Mouse (Mus musculus) heart, embryonic 12.5 days (tissue): ENCODE measurements around the gene Actl11. TPM values are rescaled to one million over a fixed set of nuclear protein-coding genes. Genes with fewer than 3 reads are reported as not detected.

ENCODE experiments used
- ATAC-seq: fragments of 200-750 bp; cut with Nextera tagmentation; 2 replicates; pipeline ENCODE4 v1.8.0; 2017; ENCODE audit warnings: moderate TSS enrichment, moderate library complexity; ENCODE audit not compliant: insufficient number of reproducible peaks, low FRiP score
- H3K27ac ChIP-seq: fragments of 300-500 bp; sonication (generic); 2 replicates; pipeline ENCODE4 v1.5.1; 2016; ENCODE audit warnings: mild to moderate bottlenecking, moderate library complexity; ENCODE audit not compliant: poor library complexity, severe bottlenecking
- H3K27me3 ChIP-seq: fragments of 300-500 bp; sonication (generic); replicated peaks from 2 replicates; pipeline ENCODE4 v1.6.1; 2016; ENCODE audit warnings: mild to moderate bottlenecking, moderate library complexity
- H3K36me3 ChIP-seq: fragments of 300-500 bp; sonication (generic); 2 replicates; pipeline ENCODE4 v1.6.1; 2016; ENCODE audit warnings: mild to moderate bottlenecking, moderate library complexity
- H3K4me1 ChIP-seq: fragments of 300-500 bp; sonication (generic); replicated peaks from 2 replicates; pipeline ENCODE4 v1.6.1; 2016; ENCODE audit warnings: mild to moderate bottlenecking
- H3K4me2 ChIP-seq: fragments of 300-500 bp; sonication (generic); 2 replicates; pipeline ENCODE4 v1.6.1; 2016; ENCODE audit warnings: mild to moderate bottlenecking, moderate library complexity
- H3K4me3 ChIP-seq: fragments of 300-500 bp; sonication (generic); 2 replicates; pipeline ENCODE4 v1.5.1; 2016; ENCODE audit warnings: mild to moderate bottlenecking
- H3K9ac ChIP-seq: fragments of 300-500 bp; sonication (generic); 2 replicates; pipeline ENCODE4 v1.6.1; 2016; ENCODE audit warnings: mild to moderate bottlenecking, moderate library complexity
- H3K9me3 ChIP-seq: fragments of 300-500 bp; sonication (generic); replicated peaks from 2 replicates; pipeline ENCODE4 v1.6.1; 2016; ENCODE audit warnings: mild to moderate bottlenecking, moderate library complexity
- WGBS: fragments of 180-500 bp; shearing (Covaris S2); methylation state at CpG from one replicate; pipeline ENCODE4 v1.1.7; 2016; 5-methylcytosine and 5-hydroxymethylcytosine counted together
- polyA plus RNA-seq: library from polyadenylated mRNA; unstranded; fragments of >200 nt; fragmentation: Nextera tagmentation; extraction: Ambion mirVana; gene quantifications from 2 replicates; pipeline ENCODE4 v1.2.1, GENCODE M21; 2016

The Actl11 gene
- polyA plus RNA-seq, 1 experiment from 2014 or later: not detected

- Histone ChIP-seq H3K27me3 (peaks cover 24% of the 10 kb centered on the region), H3K27ac (no peak within 1 kb of the TSS), H3K36me3 (peaks cover 8% of the 10 kb centered on the region; the same call in 1 of the 2 replicates), H3K4me3 (peak within 1 kb of the TSS; percentile 48), H3K9me3 (no peaks in the 10 kb centered on the region), H3K4me1 (peaks cover 48% of the 10 kb centered on the region), H3K9ac (peak within 1 kb of the TSS; percentile 70), H3K4me2 (peak within 1 kb of the TSS; percentile 90)
- ATAC-seq: peak; percentile 78
- 16% methylated on average over 19 of the region's 19 CpGs for WGBS
Measured at GRCm38 (mm10) chr9:107906252-107906966, 21.9 kb upstream of the Actl11 start, which contains the start of gene Mst1r. TSS of gene Mst1r (plus strand) at chr9:107906873.

DNA sequence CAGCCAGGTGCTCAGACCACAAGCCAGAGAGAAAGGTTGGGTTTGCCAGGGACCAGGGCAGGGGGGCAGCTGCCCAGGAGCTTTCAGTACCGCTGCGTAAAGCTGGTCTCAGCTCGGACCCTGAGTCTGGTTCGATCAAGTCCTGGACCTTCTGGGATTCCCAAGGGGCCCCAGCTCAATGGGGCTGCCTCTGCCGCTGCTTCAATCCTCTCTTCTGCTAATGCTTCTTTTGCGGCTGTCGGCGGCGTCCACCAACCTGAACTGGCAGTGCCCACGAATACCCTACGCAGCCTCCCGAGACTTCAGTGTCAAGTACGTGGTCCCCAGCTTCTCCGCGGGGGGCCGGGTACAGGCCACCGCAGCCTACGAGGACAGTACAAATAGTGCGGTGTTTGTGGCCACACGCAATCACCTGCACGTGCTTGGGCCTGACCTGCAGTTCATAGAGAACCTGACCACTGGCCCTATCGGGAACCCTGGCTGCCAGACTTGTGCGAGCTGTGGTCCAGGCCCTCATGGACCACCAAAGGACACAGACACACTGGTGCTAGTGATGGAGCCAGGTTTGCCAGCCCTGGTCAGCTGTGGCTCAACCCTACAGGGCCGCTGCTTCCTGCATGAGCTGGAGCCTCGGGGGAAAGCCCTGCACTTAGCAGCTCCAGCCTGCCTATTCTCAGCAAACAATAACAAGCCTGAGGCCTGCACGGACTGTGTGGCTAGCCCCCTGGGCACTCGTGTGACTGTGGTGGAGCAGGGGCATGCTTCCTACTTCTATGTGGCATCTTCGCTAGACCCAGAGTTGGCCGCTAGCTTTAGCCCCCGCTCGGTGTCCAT, 21.1 kb upstream of the Actl11 start:
- 51% methylated on average over 31 of the region's 31 CpGs for WGBS
- H3K27ac ChIP-seq: no peak overlapping the region
- H3K27me3 ChIP-seq: peaks cover 17% of the 10 kb centered on the region
- no peak for ATAC-seq
- peak overlapping the region; percentile 70 for H3K9ac ChIP-seq
- peak overlapping the region; percentile 90 for H3K4me2 ChIP-seq
- peaks cover 8% of the 10 kb centered on the region; the same call in 1 of the 2 replicates for H3K36me3 ChIP-seq
- H3K4me3 ChIP-seq: peak overlapping the region; percentile 48
- no peaks in the 10 kb centered on the region for H3K9me3 ChIP-seq
- peaks cover 48% of the 10 kb centered on the region for H3K4me1 ChIP-seq

GRCm38 (mm10) chr9:107907801-107908120, 20.5 kb upstream of the Actl11 start:
- Histone ChIP-seq H3K9ac (peak overlapping the region; percentile 51; the same call in 1 of the 2 replicates), H3K27ac (no peak overlapping the region), H3K4me1 (peaks cover 50% of the 10 kb centered on the region), H3K4me3 (peak overlapping the region; percentile 48), H3K27me3 (peaks cover 12% of the 10 kb centered on the region), H3K4me2 (peak overlapping the region; percentile 90), H3K9me3 (no peaks in the 10 kb centered on the region), H3K36me3 (peaks cover 4% of the 10 kb centered on the region; the same call in 1 of the 2 replicates)
- WGBS: 70% methylated on average over 14 of the region's 14 CpGs
- ATAC-seq: no peak

- peak overlapping the region; percentile 90 for H3K4me2 ChIP-seq
- H3K27ac ChIP-seq: peak overlapping the region; percentile 1; the same call in 1 of the 2 replicates
- H3K9me3 ChIP-seq: no peaks in the 10 kb centered on the region
- H3K4me1 ChIP-seq: peaks cover 56% of the 10 kb centered on the region
- no peak for ATAC-seq
- no peaks in the 10 kb centered on the region for H3K36me3 ChIP-seq
- peak overlapping the region; percentile 51 for H3K9ac ChIP-seq
- H3K27me3 ChIP-seq: peaks cover 9% of the 10 kb centered on the region; the same call in 1 of the 2 replicates
- 28% methylated on average over 18 of the region's 18 CpGs for WGBS
- peak overlapping the region; percentile 48 for H3K4me3 ChIP-seq
Measured at GRCm38 (mm10) chr9:107908410-107909158, 19.7 kb upstream of the Actl11 start.

- H3K4me2 ChIP-seq: peak overlapping the region; percentile 20
- H3K36me3 ChIP-seq: no peaks in the 10 kb centered on the region
- peaks cover 18% of the 10 kb centered on the region for H3K27me3 ChIP-seq
- WGBS: 66% methylated on average over 15 of the region's 15 CpGs
- H3K27ac ChIP-seq: peak overlapping the region; percentile 23; the same call in 1 of the 2 replicates
- no peak overlapping the region for H3K9ac ChIP-seq
- H3K9me3 ChIP-seq: no peaks in the 10 kb centered on the region
- H3K4me3 ChIP-seq: no peak overlapping the region
- H3K4me1 ChIP-seq: peaks cover 54% of the 10 kb centered on the region
- ATAC-seq: no peak
Measured at GRCm38 (mm10) chr9:107910025-107910769, 18.1 kb upstream of the Actl11 start.

DNA sequence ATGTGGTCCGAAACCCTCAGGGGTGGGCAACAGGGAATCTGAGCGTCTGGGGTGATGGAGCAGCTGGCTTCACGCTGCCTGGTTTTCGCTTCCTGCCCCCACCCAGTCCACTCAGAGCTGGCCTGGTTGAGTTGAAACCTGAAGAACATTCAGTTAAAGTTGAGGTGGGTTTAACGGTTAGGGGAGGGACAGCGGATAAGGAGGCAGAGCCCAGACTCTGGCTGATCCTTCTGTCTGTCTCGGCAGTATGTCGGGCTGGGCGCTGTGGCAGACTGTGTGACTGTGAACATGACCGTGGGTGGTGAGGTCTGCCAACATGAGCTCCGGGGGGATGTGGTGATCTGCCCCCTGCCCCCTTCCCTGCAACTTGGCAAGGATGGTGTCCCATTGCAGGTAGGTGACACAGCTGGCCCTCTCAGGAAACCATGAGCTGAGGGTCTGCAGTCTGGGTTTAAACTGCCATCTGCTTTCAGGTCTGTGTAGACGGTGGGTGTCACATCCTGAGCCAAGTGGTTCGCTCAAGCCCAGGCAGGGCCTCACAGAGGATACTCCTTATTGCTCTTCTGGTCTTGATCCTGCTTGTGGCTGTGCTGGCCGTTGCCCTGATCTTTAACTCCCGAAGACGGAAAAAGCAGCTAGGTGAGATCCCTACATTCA, 13.4 kb upstream of the Actl11 start:
- no peak overlapping the region for H3K9ac ChIP-seq
- no peaks in the 10 kb centered on the region for H3K36me3 ChIP-seq
- H3K4me1 ChIP-seq: peaks cover 29% of the 10 kb centered on the region
- H3K27ac ChIP-seq: no peak overlapping the region
- H3K4me3 ChIP-seq: no peak overlapping the region
- 68% methylated on average over 16 of the region's 16 CpGs for WGBS
- ATAC-seq: no peak
- no peaks in the 10 kb centered on the region for H3K9me3 ChIP-seq
- H3K27me3 ChIP-seq: peaks cover 44% of the 10 kb centered on the region
- no peak overlapping the region for H3K4me2 ChIP-seq

- Histone ChIP-seq H3K9me3 (no peaks in the 10 kb centered on the region), H3K27me3 (peaks cover 39% of the 10 kb centered on the region), H3K4me1 (peaks cover 17% of the 10 kb centered on the region), H3K4me3 (no peak overlapping the region), H3K27ac (no peak overlapping the region), H3K9ac (no peak overlapping the region), H3K4me2 (no peak overlapping the region), H3K36me3 (no peaks in the 10 kb centered on the region)
- no peak for ATAC-seq
- 31% methylated on average over 13 of the region's 13 CpGs for WGBS
Measured at GRCm38 (mm10) chr9:107917895-107918608, 10.2 kb upstream of the Actl11 start.

GRCm38 (mm10) chr9:107918884-107919283, 9.4 kb upstream of the Actl11 start:
- Histone ChIP-seq H3K4me1 (peaks cover 22% of the 10 kb centered on the region), H3K4me3 (no peak overlapping the region), H3K36me3 (no peaks in the 10 kb centered on the region), H3K27ac (no peak overlapping the region), H3K9ac (no peak overlapping the region), H3K27me3 (peaks cover 39% of the 10 kb centered on the region), H3K9me3 (no peaks in the 10 kb centered on the region), H3K4me2 (no peak overlapping the region)
- WGBS: 67% methylated on average over 6 of the region's 6 CpGs
- ATAC-seq: no peak

GRCm38 (mm10) chr9:107919441-107919840, 8.8 kb upstream of the Actl11 start:
- no peak overlapping the region for H3K4me3 ChIP-seq
- no peak overlapping the region for H3K27ac ChIP-seq
- H3K4me2 ChIP-seq: no peak overlapping the region
- no peaks in the 10 kb centered on the region for H3K9me3 ChIP-seq
- peaks cover 27% of the 10 kb centered on the region for H3K4me1 ChIP-seq
- H3K27me3 ChIP-seq: peaks cover 34% of the 10 kb centered on the region
- no peaks in the 10 kb centered on the region for H3K36me3 ChIP-seq
- ATAC-seq: no peak
- no peak overlapping the region for H3K9ac ChIP-seq
- 73% methylated on average over 5 of the region's 5 CpGs for WGBS
